Mouse (Mus musculus) olfactory bulb, adult 2 months (tissue): Measurements from ENCODE around the gene A4gnt. TPM values are rescaled to one million over a fixed set of nuclear protein-coding genes. Genes with fewer than 3 reads are reported as not detected.

ENCODE experiments used
- H3K27ac ChIP-seq: fragments of 200-500 bp; 2 replicates; pipeline ENCODE4 v1.5.1; 2012; ENCODE audit warnings: low read depth, low read length; ENCODE audit not compliant: insufficient read depth
- H3K4me1 ChIP-seq: fragments of 200-500 bp; 2 replicates; pipeline ENCODE4 v1.6.1; 2012; ENCODE audit warnings: low read length; ENCODE audit not compliant: control insufficient read depth, insufficient read depth
- H3K4me3 ChIP-seq: fragments of 200-500 bp; 2 replicates; pipeline ENCODE4 v1.5.1; 2012; ENCODE audit warnings: mild to moderate bottlenecking, low read depth, low read length, moderate library complexity; ENCODE audit not compliant: insufficient read depth
- CTCF ChIP-seq: fragments of 200-500 bp; IDR thresholded peaks from 2 replicates; pipeline ENCODE4 v1.5.1; 2012; ENCODE audit warnings: low read depth, mild to moderate bottlenecking, low read length, moderate library complexity; ENCODE audit not compliant: insufficient read depth
- POLR2A ChIP-seq: fragments of 200-500 bp; IDR thresholded peaks from 2 replicates; pipeline ENCODE4 v1.6.1; 2012; ENCODE audit warnings: mild to moderate bottlenecking, low read depth, low read length, moderate library complexity; ENCODE audit not compliant: insufficient read depth
- WGBS: fragments of 180-500 bp; shearing (Covaris S2); methylation state at CpG from one replicate; pipeline ENCODE4 v1.1.7; 2018; 5-methylcytosine and 5-hydroxymethylcytosine counted together
- polyA plus RNA-seq: library from polyadenylated mRNA; stranded (reverse); fragments of >200 nt; gene quantifications from 2 replicates; pipeline ENCODE4 v1.2.4, GENCODE M21; 2012; ENCODE audit warnings: low replicate concordance; ENCODE audit not compliant: missing spikeins, insufficient read depth, insufficient read length

A4gnt gene
- polyA plus RNA-seq, 1 experiment = not detected

GRCm38 (mm10) chr9:99603566-99603965 lies 8.7 kb upstream of the A4gnt start:
- TF ChIP-seq POLR2A (no peak), CTCF (no peak)
- Histone ChIP-seq H3K27ac (no peak overlapping the region), H3K4me3 (no peak overlapping the region), H3K4me1 (no peaks in the 10 kb centered on the region)
- 82% methylated on average over 2 of the region's 2 CpGs for WGBS

- no peak overlapping the region for H3K4me3 ChIP-seq
- TF ChIP-seq CTCF = no peak
- TF ChIP-seq POLR2A = no peak
- H3K4me1 ChIP-seq = peaks cover 3% of the 10 kb centered on the region; the same call in 1 of the 2 replicates
- WGBS = 76% methylated on average over 8 of the region's 8 CpGs
- H3K27ac ChIP-seq = no peak overlapping the region
Measured at GRCm38 (mm10) chr9:99619688-99620087, 7.4 kb downstream of the A4gnt start.

- no peak overlapping the region for H3K4me3 ChIP-seq
- no peak overlapping the region for H3K27ac ChIP-seq
- TF ChIP-seq CTCF = no peak
- TF ChIP-seq POLR2A = no peak
- WGBS = 91% methylated on average over 11 of the region's 11 CpGs
- H3K4me1 ChIP-seq = peaks cover 3% of the 10 kb centered on the region; the same call in 1 of the 2 replicates
Measured at GRCm38 (mm10) chr9:99620196-99620595, 7.9 kb downstream of the A4gnt start.

GRCm38 (mm10) chr9:99622034-99622433 lies 9.7 kb downstream of the A4gnt start:
- no peak for TF ChIP-seq POLR2A
- TF ChIP-seq CTCF = no peak
- 87% methylated on average over 1 of the region's 1 CpGs for WGBS
- H3K4me1 ChIP-seq = peaks cover 3% of the 10 kb centered on the region; the same call in 1 of the 2 replicates
- no peak overlapping the region for H3K4me3 ChIP-seq
- no peak overlapping the region for H3K27ac ChIP-seq

DNA sequence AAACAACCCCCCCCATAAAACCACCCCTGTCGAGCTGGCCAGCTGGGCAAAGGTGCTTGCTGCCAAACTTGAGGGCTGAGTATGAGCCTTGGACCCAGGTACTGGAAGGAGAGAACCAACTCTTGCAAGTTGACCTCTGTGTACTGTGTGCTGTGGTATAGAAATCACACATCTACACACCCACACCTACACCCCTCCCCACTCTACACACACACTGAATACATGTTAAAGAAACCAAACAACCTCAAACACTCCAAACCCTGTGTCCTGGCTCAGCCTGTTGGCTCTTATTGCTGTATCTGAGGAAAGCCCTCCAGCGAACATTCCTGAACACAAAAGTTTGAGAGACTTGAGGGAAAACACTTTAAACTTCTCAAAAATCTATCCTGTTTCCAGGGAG lies 10.7 kb downstream of the A4gnt start:
- WGBS = 40% methylated on average over 2 of the region's 2 CpGs

DNA sequence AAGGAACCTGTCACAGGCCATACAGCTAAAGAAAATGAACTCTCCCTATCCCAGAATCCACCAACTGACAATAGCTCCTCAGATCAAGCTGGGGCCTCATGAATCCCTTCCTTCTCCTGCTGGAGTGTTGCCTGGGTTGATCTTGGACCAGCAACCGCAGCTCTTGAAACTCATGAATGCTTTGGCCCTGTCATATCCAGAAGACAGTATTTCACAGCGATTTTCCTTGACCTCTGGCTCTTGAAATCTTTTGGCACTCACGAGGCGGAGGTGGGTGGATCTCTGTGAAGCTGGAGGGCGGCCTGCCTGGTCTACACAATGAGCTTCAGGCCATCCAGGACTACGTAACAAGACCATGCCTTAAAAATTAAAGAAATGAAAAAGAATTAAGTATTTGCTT lies 11.8 kb downstream of the A4gnt start:
- 71% methylated on average over 6 of the region's 6 CpGs for WGBS
- H3K4me1 ChIP-seq = peaks cover 8% of the 10 kb centered on the region
- no peak for TF ChIP-seq CTCF
- no peak for TF ChIP-seq POLR2A
- H3K27ac ChIP-seq = no peak overlapping the region
- no peak overlapping the region for H3K4me3 ChIP-seq

More for the DNA sequence above, 10.7 kb downstream of the A4gnt start:
- no peak overlapping the region for H3K27ac ChIP-seq
- no peak overlapping the region for H3K4me3 ChIP-seq
- H3K4me1 ChIP-seq = peaks cover 3% of the 10 kb centered on the region; the same call in 1 of the 2 replicates
- no peak for TF ChIP-seq CTCF
- TF ChIP-seq POLR2A = no peak

- 62% methylated on average over 4 of the region's 4 CpGs for WGBS
- no peak overlapping the region for H3K4me3 ChIP-seq
- H3K27ac ChIP-seq = peak overlapping the region; percentile 95
- TF ChIP-seq POLR2A = no peak
- no peak for TF ChIP-seq CTCF
- peaks cover 22% of the 10 kb centered on the region for H3K4me1 ChIP-seq
Measured at GRCm38 (mm10) chr9:99628581-99628980, 16.3 kb downstream of the A4gnt start.

GRCm38 (mm10) chr9:99629281-99630011 lies 17.1 kb downstream of the A4gnt start, which contains the start of gene Dzip1l:
TSS of gene Dzip1l (plus strand) at chr9:99629496.
- Histone ChIP-seq H3K27ac (peak within 1 kb of the TSS; percentile 95), H3K4me1 (peaks cover 22% of the 10 kb centered on the region), H3K4me3 (peak within 1 kb of the TSS; percentile 81)
- WGBS = 2% methylated on average over 44 of the region's 44 CpGs
- no peak for TF ChIP-seq POLR2A
- no peak for TF ChIP-seq CTCF

DNA sequence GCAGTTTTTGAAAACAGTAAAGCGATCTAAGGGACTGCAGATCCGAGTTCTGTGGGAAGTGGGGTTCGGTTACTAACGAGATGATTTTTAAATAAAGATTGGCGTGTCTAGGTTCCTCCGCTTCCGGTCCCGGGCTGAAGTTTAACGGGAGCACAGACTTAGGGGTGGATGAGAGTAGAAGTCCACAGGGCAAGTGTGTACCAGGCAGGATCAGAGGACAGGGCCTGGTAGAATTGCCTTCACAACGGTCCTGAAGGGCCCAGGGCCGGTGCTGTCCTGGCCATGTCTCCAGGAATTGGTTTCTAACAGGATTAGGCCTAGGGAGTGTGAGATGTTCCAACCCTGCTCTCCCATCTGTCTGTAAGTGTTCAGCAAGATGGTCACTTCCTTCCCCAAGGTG lies 17.8 kb downstream of the A4gnt start:
- TF ChIP-seq CTCF (no peak), POLR2A (no peak)
- Histone ChIP-seq H3K4me1 (peaks cover 22% of the 10 kb centered on the region), H3K4me3 (peak overlapping the region; percentile 81), H3K27ac (peak overlapping the region; percentile 95)
- WGBS = 2% methylated on average over 11 of the region's 11 CpGs
